Mouse (Mus musculus) gastrocnemius, postnatal 14 days (tissue): ENCODE measurements around the gene Tcf25. TPM values are rescaled to one million over a fixed set of nuclear protein-coding genes. Genes with fewer than 3 reads are reported as not detected.
"Not testable (repeated sequence)": the region's sequence is repeated elsewhere in the genome, so short reads cannot be mapped to it uniquely, and the experiment has no call there.

Source experiments
- DNase-seq: peaks from one replicate; pipeline ENCODE4 v3.0.0; 2021; ENCODE audit warnings: mixed read lengths
- intact Hi-C: fragments of 180-260 bp; cut with DNase I; formaldehyde crosslinking; loops from one replicate; pipeline ENCODE4 v1.15.1; 2025; ENCODE audit warnings: low total_unique reads
- total RNA-seq, 2 experiments: library from RNA; stranded (reverse); gene quantifications; 2 replicates each; pipeline ENCODE4 v1.2.3; 2021

Tcf25 gene
- total RNA-seq, 2 experiments from 2014 or later, result 140 to 162 TPM

DNA sequence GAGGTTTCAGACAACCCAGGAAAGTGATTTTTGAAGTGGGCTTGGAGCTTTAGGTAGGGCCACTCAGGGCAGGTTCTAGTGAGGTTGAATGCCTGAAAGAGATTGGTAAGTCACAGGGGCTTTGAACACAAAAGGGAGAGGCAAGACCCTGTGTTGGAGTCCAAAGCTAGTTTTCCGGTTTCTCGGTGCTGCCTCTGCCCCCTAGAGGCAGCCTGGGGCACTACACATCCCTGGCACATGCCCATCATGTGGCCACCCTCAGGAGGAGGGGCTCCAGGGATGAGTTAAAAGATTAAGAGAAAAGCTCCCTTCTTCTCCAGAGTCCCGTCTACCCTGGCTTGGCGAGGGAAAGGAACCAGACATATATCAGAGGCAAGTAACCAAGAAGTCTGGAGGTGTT lies 33.2 kb downstream of the Tcf25 start, which contains the start of gene Mc1r:
Gene Mc1r, plus strand, starts transcription at position 322 of the 400 bp plus-strand sequence.
- DNase-seq, result peak; percentile 59
- intact Hi-C loops, result loop anchor here (5.0 kb wide), 1 partner anchor 74 kb away; the partner anchor contains the start of gene Spire2

DNA sequence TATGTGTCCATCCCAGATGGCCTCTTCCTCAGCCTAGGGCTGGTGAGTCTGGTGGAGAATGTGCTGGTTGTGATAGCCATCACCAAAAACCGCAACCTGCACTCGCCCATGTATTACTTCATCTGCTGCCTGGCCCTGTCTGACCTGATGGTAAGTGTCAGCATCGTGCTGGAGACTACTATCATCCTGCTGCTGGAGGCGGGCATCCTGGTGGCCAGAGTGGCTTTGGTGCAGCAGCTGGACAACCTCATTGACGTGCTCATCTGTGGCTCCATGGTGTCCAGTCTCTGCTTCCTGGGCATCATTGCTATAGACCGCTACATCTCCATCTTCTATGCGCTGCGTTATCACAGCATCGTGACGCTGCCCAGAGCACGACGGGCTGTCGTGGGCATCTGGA lies 34.1 kb downstream of the Tcf25 start:
- intact Hi-C loops, result loop anchor here (5.0 kb wide), 1 partner anchor 75 kb away; the partner anchor contains the start of gene Spire2
- no peak for DNase-seq

- intact Hi-C loops, result loop anchor here (5.0 kb wide), 1 partner anchor 77 kb away; the partner anchor contains the start of gene Spire2
- no peak for DNase-seq
These were observed 35.3 kb downstream of the Tcf25 start for GRCm38 (mm10) chr8:123408586-123409544.

DNA sequence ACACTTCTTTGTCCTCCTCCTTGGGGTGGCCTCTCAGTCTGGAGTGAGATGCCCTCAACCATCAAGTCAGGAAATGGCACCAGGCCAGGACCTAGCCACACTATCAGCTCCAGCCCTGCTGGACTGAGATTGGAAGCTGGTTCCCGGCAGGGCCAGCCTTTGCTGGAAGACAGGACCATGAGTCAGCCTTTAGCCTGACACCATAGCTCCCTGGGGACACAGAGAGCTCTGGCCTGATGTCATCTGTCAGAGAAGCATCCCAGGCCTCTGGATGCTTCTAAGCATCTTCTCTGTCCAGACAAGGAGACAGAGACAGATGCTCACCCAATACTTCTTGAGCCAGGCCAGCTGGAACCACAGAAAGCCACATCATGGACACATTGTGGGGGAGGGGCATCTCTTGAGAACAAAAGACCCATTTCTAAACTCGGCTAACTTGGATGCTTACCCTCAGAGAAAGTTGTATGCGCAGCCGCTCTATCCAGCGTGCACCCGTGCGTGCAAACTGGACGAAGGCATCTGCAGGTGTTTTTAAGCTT lies 36.6 kb downstream of the Tcf25 start:
- intact Hi-C loops, result no loop called here
- peak; percentile 56 for DNase-seq

DNA sequence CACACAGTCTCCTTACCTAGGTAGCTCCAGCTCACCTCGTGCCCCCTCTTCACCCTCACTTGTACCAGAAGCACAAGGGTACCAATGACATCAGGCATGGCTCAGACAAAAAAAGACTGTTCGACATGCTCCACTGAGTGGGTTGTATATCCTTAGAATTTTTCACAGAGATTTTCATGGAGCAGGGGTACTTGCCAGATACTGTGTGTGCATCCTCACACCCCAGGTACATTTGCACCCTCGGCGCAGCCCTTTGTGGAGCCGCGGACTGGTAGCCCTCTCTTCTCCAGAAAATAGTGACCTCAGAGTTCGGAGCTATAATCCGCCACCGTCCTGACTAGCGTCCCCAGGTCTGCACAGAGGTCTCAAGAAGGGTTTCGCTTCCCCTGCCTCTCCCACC lies 37.2 kb downstream of the Tcf25 start:
- no peak for DNase-seq
- intact Hi-C loops, result no loop called here

- intact Hi-C loops, result no loop called here
- peak; percentile 23 for DNase-seq
These were observed 37.7 kb downstream of the Tcf25 start, which contains the start of gene Tubb3 for GRCm38 (mm10) chr8:123411246-123411645. TSS of gene Tubb3 (plus strand) at chr8:123411424.

DNA sequence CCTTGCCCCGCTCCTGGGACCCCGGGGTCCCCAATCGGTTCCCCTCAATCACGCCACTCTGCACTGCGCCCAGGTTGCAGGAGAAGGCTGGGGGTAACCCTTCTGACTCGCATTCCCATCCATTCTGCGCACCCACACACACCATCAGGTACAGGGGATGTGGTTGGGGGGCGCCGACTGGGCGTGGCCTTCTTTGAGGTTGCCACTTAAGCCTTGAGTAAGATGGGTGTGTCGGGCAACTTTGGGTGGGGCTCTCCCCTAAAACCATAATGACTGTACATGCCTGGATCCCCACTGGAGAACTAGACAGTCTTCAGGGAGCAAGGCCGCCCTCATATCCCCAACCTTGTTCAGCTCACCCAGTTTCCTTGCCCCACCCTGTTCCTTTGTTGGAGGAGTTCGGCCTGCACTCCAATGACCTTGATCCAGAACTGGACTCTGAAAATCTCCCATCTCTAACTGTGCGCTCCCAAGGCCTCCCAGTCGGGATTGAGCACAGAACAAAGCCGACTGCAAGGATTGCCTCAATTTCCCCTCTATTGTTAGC lies 38.3 kb downstream of the Tcf25 start:
- DNase-seq, result no peak
- intact Hi-C loops, result no loop called here

DNA sequence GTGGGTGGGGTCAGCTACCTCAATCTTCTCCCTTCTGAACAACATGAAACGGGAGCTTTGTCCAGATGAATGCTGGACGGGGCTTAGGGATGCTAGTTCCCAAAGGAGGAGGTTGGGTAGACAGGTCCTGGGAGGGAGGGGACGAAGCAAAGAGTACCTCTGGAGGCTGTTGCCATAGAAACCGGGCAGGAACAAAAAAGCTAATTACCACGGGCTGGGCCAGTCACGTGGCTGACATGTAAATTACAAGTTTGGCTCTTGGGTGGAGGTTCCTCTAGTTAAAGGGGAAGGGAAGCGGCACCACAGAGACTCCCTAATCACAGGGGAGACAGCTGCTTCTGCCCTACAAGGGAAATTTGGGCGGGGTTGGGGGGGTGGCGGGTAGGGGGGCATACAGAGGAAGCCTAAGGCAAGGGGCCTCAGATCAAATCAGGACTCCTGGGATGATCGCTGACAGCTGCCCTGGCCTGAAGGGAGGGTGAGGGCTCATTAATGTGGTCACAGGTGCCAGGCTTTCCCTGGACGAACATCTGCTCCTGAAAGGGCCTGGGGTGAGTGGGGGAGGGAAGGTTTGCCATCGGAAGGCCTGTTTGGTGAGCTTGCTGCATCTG lies 39.1 kb downstream of the Tcf25 start:
- intact Hi-C loops, result no loop called here
- no peak for DNase-seq

GRCm38 (mm10) chr8:123414255-123414654 lies 40.7 kb downstream of the Tcf25 start:
- intact Hi-C loops, result no loop called here
- DNase-seq, result no peak

- DNase-seq, intact Hi-C loops: not testable (repeated sequence)
These were observed 41.6 kb downstream of the Tcf25 start for GRCm38 (mm10) chr8:123414997-123415696.

GRCm38 (mm10) chr8:123415967-123416943 lies 42.7 kb downstream of the Tcf25 start:
- intact Hi-C loops, result no loop called here
- DNase-seq, result no peak

DNA sequence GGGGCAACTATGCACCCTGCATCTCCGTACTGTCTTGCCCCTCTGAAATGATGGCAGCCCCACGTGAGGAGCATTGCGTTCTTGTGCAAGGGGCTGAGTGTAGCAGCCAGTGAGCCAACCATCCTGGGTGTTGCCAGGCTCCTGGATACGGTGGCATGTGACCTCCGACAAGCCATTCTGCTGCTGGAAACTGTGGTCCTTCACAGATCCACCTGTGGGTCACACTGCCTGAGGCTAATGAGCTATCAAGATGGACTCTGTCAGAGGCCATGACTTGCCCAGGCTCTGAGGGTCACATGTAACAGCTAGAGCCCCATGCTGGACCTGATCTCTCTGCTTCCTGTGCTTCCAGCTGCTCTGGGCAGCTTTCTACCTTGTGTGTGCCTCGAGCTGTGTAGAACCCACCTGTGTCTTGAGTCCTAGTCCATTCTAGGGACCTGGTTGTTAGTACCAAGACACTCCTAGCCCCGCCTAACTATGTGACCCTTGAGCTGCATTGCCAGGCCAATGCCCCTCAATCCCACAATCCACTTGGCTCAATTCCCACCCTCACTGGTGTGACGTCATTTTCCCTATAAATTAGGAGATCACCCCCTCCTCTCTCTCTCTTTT lies 43.5 kb downstream of the Tcf25 start:
- intact Hi-C loops, result no loop called here
- DNase-seq, result no peak

GRCm38 (mm10) chr8:123419711-123420110 lies 46.2 kb downstream of the Tcf25 start:
- DNase-seq, result no peak
- intact Hi-C loops, result no loop called here

- no peak for DNase-seq
- intact Hi-C loops, result no loop called here
These were observed 47.1 kb downstream of the Tcf25 start for GRCm38 (mm10) chr8:123420525-123421281.

- intact Hi-C loops, result no loop called here
- DNase-seq, result no peak
These were observed 47.8 kb downstream of the Tcf25 start for GRCm38 (mm10) chr8:123421325-123421724.

DNA sequence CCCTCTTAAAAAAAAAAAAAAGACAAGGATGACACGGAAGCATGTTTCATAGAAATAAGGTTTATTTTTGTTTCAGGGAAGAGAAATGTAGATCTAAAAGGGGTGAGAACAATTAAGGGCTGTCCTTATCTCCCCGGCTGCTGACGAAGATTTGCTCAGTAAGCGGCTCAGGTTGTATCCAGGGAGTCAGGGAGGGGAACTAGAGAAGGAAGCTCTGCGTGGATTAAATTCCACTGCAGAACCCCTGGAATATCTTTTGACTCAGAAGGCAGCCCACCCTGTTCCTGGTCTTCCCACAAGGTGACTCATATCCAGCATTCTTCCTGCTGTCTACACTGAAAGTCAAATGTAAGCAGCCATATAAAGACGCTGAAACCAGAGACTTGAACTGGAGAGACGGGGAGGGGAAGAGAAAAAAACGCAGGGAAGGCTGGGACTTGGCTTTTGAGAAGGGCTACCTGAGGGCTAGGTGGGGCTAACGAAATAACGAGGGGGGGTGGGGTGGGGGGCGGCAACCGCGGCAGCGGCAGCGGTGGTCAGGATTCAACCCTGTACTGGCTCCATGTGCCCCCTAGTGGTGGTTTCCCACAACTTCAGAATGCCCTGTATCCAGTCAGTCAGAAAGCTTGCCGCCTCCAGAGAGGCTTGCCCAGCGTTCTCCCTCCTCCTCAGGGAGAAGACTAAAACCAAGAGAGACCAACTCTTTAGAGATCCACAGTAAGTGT lies 48.7 kb downstream of the Tcf25 start:
- DNase-seq, result peak; percentile 58
- intact Hi-C loops, result no loop called here
